Mouse (Mus musculus) ES-E14 (cell line): ENCODE data around the gene F5. TPM values are rescaled to one million over a fixed set of nuclear protein-coding genes. Genes with fewer than 3 reads are reported as not detected.

Experiments used
- DNase-seq: peaks from one replicate; pipeline ENCODE4 v3.0.0-alpha.2; 2013; ENCODE audit warnings: low read depth, low spot score
- H3K27ac ChIP-seq: 2 replicates; pipeline ENCODE4 v1.5.1; 2012; ENCODE audit warnings: low read depth, mild to moderate bottlenecking, low read length, moderate library complexity, mixed read lengths; ENCODE audit not compliant: poor library complexity, insufficient read depth, severe bottlenecking
- H3K36me3 ChIP-seq: 2 replicates; pipeline ENCODE4 v1.6.1; 2012; ENCODE audit warnings: mild to moderate bottlenecking, low read length, moderate library complexity, mixed read lengths; ENCODE audit not compliant: control insufficient read depth, poor library complexity, insufficient read depth, severe bottlenecking
- H3K4me1 ChIP-seq, 2 experiments: fragments of 150-350 bp in 1 of 2; sonication (generic) in 1 of 2; 2 replicates each; pipeline ENCODE4 v1.6.1; 2012; ENCODE audit warnings: low read length in 2 of 2, mild to moderate bottlenecking in 1 of 2, mixed read lengths in 1 of 2; ENCODE audit not compliant: control insufficient read depth in 2 of 2, insufficient read depth in 2 of 2, poor library complexity in 1 of 2
- H3K4me3 ChIP-seq, 2 experiments: fragments of 150-350 bp in 1 of 2; sonication (generic) in 1 of 2; 2 replicates each; pipeline ENCODE4 v1.5.1; 2012; ENCODE audit warnings: low read length in 2 of 2, low read depth in 1 of 2, mild to moderate bottlenecking in 1 of 2, mixed read lengths in 1 of 2; ENCODE audit not compliant: insufficient read depth in 1 of 2, poor library complexity in 1 of 2, severe bottlenecking in 1 of 2
- H3K9ac ChIP-seq: 2 replicates; pipeline ENCODE4 v1.6.1; 2012; ENCODE audit warnings: low read depth, mild to moderate bottlenecking, low read length, mixed read lengths; ENCODE audit not compliant: poor library complexity, insufficient read depth, severe bottlenecking
- H3K9me3 ChIP-seq: fragments of 150-350 bp; sonication (generic); 2 replicates; pipeline ENCODE4 v1.6.1; 2012; ENCODE audit warnings: low read depth, mild to moderate bottlenecking, low read length; ENCODE audit not compliant: control insufficient read depth, insufficient read depth
- CHD2 ChIP-seq: IDR thresholded peaks from 2 replicates; pipeline ENCODE4 v1.6.1; 2014; ENCODE audit warnings: mild to moderate bottlenecking, low read depth, low read length, inconsistent platforms
- HCFC1 ChIP-seq: IDR thresholded peaks from 2 replicates; pipeline ENCODE4 v1.6.1; 2012; ENCODE audit warnings: low read length, inconsistent platforms, borderline replicate concordance; ENCODE audit not compliant: insufficient read depth
- MAFK ChIP-seq: IDR thresholded peaks from 2 replicates; pipeline ENCODE4 v1.6.1; 2014; ENCODE audit warnings: mild to moderate bottlenecking, low read depth, low read length, inconsistent platforms; ENCODE audit not compliant: insufficient read depth
- ZC3H11A ChIP-seq: IDR thresholded peaks from 2 replicates; pipeline ENCODE4 v1.6.1; 2012; ENCODE audit warnings: low read depth, mild to moderate bottlenecking, inconsistent platforms, low read length, borderline replicate concordance
- ZNF384 ChIP-seq: IDR thresholded peaks from 2 replicates; pipeline ENCODE4 v1.6.1; 2012; ENCODE audit warnings: low read depth, low read length, inconsistent platforms
- in situ Hi-C, 2 experiments: fragments of 600-800 bp; cut with MboI; formaldehyde crosslinking; loops; one replicate each; pipeline ENCODE4 v1.15.1; 2025; ENCODE audit warnings: low sequenced_read_pairs in 2 of 2, inconsistent platforms in 1 of 2; ENCODE audit not compliant: unreplicated experiment in 2 of 2
- total RNA-seq: library from RNA; depleted of rRNA; stranded (reverse); fragments of 300-350 nt; gene quantifications from 2 replicates; pipeline ENCODE4 v1.2.3, GENCODE M21; 2012

F5 gene
- total RNA-seq, 1 experiment: 0.76 TPM

GRCm38 (mm10) chr1:164208437-164208836 lies 56.8 kb downstream of the F5 start:
- TF ChIP-seq HCFC1 (no peak), ZNF384 (no peak), MAFK (no peak), CHD2 (no peak), ZC3H11A (no peak)
- in situ Hi-C loops: no loop called here
- Histone ChIP-seq H3K4me3 (no peak overlapping the region), H3K4me1 (no peaks in the 10 kb centered on the region), H3K9ac (no peak overlapping the region), H3K27ac (no peak overlapping the region), H3K9me3 (no peaks in the 10 kb centered on the region), H3K36me3 (no peaks in the 10 kb centered on the region)
- DNase-seq: no peak

- Histone ChIP-seq H3K27ac (no peak overlapping the region), H3K9ac (no peak overlapping the region), H3K4me1 (no peaks in the 10 kb centered on the region), H3K36me3 (no peaks in the 10 kb centered on the region), H3K4me3 (no peak overlapping the region), H3K9me3 (no peaks in the 10 kb centered on the region)
- TF ChIP-seq CHD2: no peak
- TF ChIP-seq HCFC1: no peak
- no peak for TF ChIP-seq MAFK
- TF ChIP-seq ZC3H11A: no peak
- TF ChIP-seq ZNF384: no peak
- in situ Hi-C loops: no loop called here
- DNase-seq: no peak
Measured at GRCm38 (mm10) chr1:164210899-164211298, 59.3 kb downstream of the F5 start.

- no peak overlapping the region for H3K27ac ChIP-seq
- TF ChIP-seq ZNF384 (no peak), ZC3H11A (no peak), MAFK (no peak), CHD2 (no peak), HCFC1 (no peak)
- in situ Hi-C loops: no loop called here
- DNase-seq: no peak
- H3K9me3 ChIP-seq: no peaks in the 10 kb centered on the region
- no peak overlapping the region for H3K4me3 ChIP-seq
- no peaks in the 10 kb centered on the region for H3K36me3 ChIP-seq
- no peaks in the 10 kb centered on the region for H3K4me1 ChIP-seq
- no peak overlapping the region for H3K9ac ChIP-seq
Measured at GRCm38 (mm10) chr1:164212686-164213085, 61.0 kb downstream of the F5 start.

GRCm38 (mm10) chr1:164214190-164214589 lies 62.6 kb downstream of the F5 start:
- Histone ChIP-seq H3K4me3 (no peak overlapping the region), H3K9me3 (no peaks in the 10 kb centered on the region), H3K36me3 (no peaks in the 10 kb centered on the region), H3K27ac (no peak overlapping the region), H3K9ac (no peak overlapping the region), H3K4me1 (no peaks in the 10 kb centered on the region)
- in situ Hi-C loops: no loop called here
- no peak for TF ChIP-seq CHD2
- no peak for TF ChIP-seq MAFK
- no peak for TF ChIP-seq ZC3H11A
- TF ChIP-seq ZNF384: no peak
- DNase-seq: no peak

GRCm38 (mm10) chr1:164215097-164215496 lies 63.5 kb downstream of the F5 start:
- H3K9ac ChIP-seq: no peak overlapping the region
- no peak overlapping the region for H3K27ac ChIP-seq
- H3K9me3 ChIP-seq: no peaks in the 10 kb centered on the region
- no peak overlapping the region for H3K4me3 ChIP-seq
- H3K4me1 ChIP-seq: no peaks in the 10 kb centered on the region
- H3K36me3 ChIP-seq: no peaks in the 10 kb centered on the region
- no peak for TF ChIP-seq ZNF384
- no peak for TF ChIP-seq HCFC1
- no peak for TF ChIP-seq CHD2
- no peak for TF ChIP-seq ZC3H11A
- no peak for TF ChIP-seq MAFK
- DNase-seq: no peak
- in situ Hi-C loops: no loop called here
